Mouse (Mus musculus): ENCODE data around the gene Frmd3. TPM values are rescaled to one million over a fixed set of nuclear protein-coding genes. Genes with fewer than 3 reads are reported as not detected.

The Frmd3 gene
- total RNA-seq (2014; rRNA removed) (21.8 and 27.8 TPM in 2 replicates), polyA plus RNA-seq (2015; fragmentation: Nextera tagmentation; extraction: Ambion mirVana) (24.1 and 27.6 TPM in 2 replicates)

DNA sequence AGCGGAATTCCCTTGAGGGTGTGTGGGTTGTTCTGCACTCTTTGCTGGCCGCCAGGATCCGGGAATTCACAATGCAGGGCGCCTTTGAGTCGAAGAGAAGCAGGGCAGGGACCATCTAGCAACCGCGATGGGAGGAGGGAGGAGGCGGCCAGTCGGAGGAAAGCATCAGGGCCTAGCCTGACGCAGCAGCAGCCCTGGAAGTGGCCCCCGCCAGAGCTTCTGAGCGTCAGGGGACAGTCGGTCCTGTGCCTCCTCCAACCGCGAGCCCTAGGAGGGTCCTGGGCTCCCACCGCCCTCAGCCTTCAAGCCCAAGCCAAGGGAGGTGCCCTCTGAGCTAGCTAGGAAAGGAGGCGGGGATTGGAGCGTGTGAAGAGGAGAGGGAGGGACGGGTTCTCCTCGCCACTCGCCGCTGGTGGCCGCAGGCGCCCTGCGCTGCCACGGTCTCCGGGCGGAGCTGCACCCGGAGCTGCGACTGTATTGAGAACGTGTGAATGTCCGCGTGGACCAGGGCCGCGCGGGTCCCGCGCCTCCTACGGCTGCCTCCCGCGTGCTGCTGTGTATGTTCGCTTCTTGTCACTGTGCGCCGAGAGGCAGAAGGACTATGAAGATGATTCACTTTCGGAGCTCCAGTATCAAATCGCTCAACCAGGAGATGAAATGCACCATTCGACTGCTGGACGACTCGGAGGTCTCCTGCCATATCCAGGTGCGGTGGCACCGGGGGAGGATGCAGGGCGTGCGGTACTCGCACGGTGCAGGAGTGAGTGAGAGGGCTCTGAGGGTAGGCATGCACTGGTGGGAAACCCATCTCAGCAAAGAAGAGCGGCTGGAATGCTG is at the start of gene Frmd3:
Frmd3 (plus strand) TSS at position 232 of the 837 bp plus-strand sequence.
- WGBS: under 1% methylated on average over 56 of the region's 56 CpGs
- DNase-seq (ENCODE audit: low spot score): peak; percentile 85
- peak; percentile 91 for ATAC-seq (ENCODE audit: low FRiP score)
- peak within 1 kb of the TSS; percentile 68 for H3K4me2 ChIP-seq (ENCODE audit: low read depth, low read length, poor library complexity, severe bottlenecking)
- H3K9ac ChIP-seq (replicated peaks; ENCODE audit: low read length, poor library complexity, severe bottlenecking): peak within 1 kb of the TSS; percentile 89
- H3K4me1 ChIP-seq (ENCODE audit: insufficient read depth, low read length): no peaks in the 10 kb centered on the region; the same call in 1 of the 2 replicates
- no peaks in the 10 kb centered on the region for H3K9me3 ChIP-seq (ENCODE audit: low read length)
- peak within 1 kb of the TSS; percentile 61 for H3K4me3 ChIP-seq (ENCODE audit: low read depth, low read length)
- H3K36me3 ChIP-seq (ENCODE audit: insufficient read depth, low read length): no peaks in the 10 kb centered on the region
- H3K27ac ChIP-seq (ENCODE audit: low read depth, low read length): peak within 1 kb of the TSS; percentile 93
- H3K27me3 ChIP-seq (ENCODE audit: insufficient read depth, low read length): no peaks in the 10 kb centered on the region
- TF ChIP-seq CTCF (IDR thresholded peaks at IDR 0.05): peak; percentile 18; the same call in 1 of the 2 replicates

- Histone ChIP-seq H3K27me3 (ENCODE audit: insufficient read depth, low read length) (no peaks in the 10 kb centered on the region), H3K27ac (ENCODE audit: low read depth, low read length) (no peak overlapping the region), H3K9ac (replicated peaks; ENCODE audit: low read length, poor library complexity, severe bottlenecking) (no peak overlapping the region), H3K4me3 (ENCODE audit: low read depth, low read length) (no peak overlapping the region), H3K4me1 (ENCODE audit: insufficient read depth, low read length) (no peaks in the 10 kb centered on the region), H3K36me3 (ENCODE audit: insufficient read depth, low read length) (no peaks in the 10 kb centered on the region), H3K4me2 (ENCODE audit: low read depth, low read length, poor library complexity, severe bottlenecking) (no peak overlapping the region), H3K9me3 (ENCODE audit: low read length) (no peaks in the 10 kb centered on the region)
- 76% methylated on average over 3 of the region's 3 CpGs for WGBS
- TF ChIP-seq CTCF (IDR thresholded peaks at IDR 0.05): no peak
- peak; percentile 11 for DNase-seq (ENCODE audit: low spot score)
- no peak for ATAC-seq (ENCODE audit: low FRiP score)
Observed at GRCm38 (mm10) chr4:73980454-73980853, 32.8 kb upstream of the Frmd3 start.

- no peaks in the 10 kb centered on the region for H3K27me3 ChIP-seq (ENCODE audit: insufficient read depth, low read length)
- peak overlapping the region; percentile 68 for H3K4me2 ChIP-seq (ENCODE audit: low read depth, low read length, poor library complexity, severe bottlenecking)
- H3K36me3 ChIP-seq (ENCODE audit: insufficient read depth, low read length): no peaks in the 10 kb centered on the region
- ATAC-seq (ENCODE audit: low FRiP score) (peak; percentile 35; the same call in 1 of the 2 replicates), DNase-seq (ENCODE audit: low spot score) (peak; percentile 54)
- no peaks in the 10 kb centered on the region for H3K9me3 ChIP-seq (ENCODE audit: low read length)
- peak overlapping the region; percentile 89 for H3K9ac ChIP-seq (replicated peaks; ENCODE audit: low read length, poor library complexity, severe bottlenecking)
- H3K4me1 ChIP-seq (ENCODE audit: insufficient read depth, low read length): no peaks in the 10 kb centered on the region; the same call in 1 of the 2 replicates
- peak overlapping the region; percentile 93 for H3K27ac ChIP-seq (ENCODE audit: low read depth, low read length)
- TF ChIP-seq CTCF (IDR thresholded peaks at IDR 0.05): peak; percentile 18; the same call in 1 of the 2 replicates
- H3K4me3 ChIP-seq (ENCODE audit: low read depth, low read length): peak overlapping the region; percentile 61
- WGBS: 20% methylated on average over 3 of the region's 3 CpGs
Observed at GRCm38 (mm10) chr4:74012277-74012676, 965 bp upstream of the Frmd3 start.

DNA sequence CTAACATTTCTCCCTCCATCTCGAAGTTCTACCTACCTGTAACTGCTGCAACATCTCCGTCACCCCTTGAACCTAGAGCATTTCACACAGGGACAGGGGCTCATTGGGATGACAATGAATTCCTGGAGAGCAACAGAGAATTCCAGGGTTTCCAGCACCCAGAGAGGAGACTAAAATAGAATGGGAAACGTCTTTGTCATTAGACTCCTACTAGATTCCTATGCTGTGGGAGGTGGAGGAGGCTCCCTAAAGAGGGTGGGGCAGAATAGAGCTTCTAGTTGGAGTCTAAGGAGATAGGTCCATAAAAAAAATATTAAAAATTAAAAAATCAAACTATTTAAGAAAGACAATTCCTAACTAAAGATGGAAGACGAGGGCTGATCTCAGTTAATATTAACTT is 542 bp upstream of the Frmd3 start:
- Histone ChIP-seq H3K9ac (replicated peaks; ENCODE audit: low read length, poor library complexity, severe bottlenecking) (peak overlapping the region; percentile 89), H3K27ac (ENCODE audit: low read depth, low read length) (peak overlapping the region; percentile 93), H3K4me2 (ENCODE audit: low read depth, low read length, poor library complexity, severe bottlenecking) (peak overlapping the region; percentile 68), H3K27me3 (ENCODE audit: insufficient read depth, low read length) (no peaks in the 10 kb centered on the region), H3K4me1 (ENCODE audit: insufficient read depth, low read length) (no peaks in the 10 kb centered on the region; the same call in 1 of the 2 replicates), H3K36me3 (ENCODE audit: insufficient read depth, low read length) (no peaks in the 10 kb centered on the region), H3K4me3 (ENCODE audit: low read depth, low read length) (peak overlapping the region; percentile 61), H3K9me3 (ENCODE audit: low read length) (no peaks in the 10 kb centered on the region)
- DNase-seq (ENCODE audit: low spot score): peak; percentile 6
- peak; percentile 47; the same call in 1 of the 2 replicates for ATAC-seq (ENCODE audit: low FRiP score)
- no peak for TF ChIP-seq CTCF (IDR thresholded peaks at IDR 0.05)
- WGBS: 25% methylated on average over 4 of the region's 4 CpGs

GRCm38 (mm10) chr4:74014048-74014500 is 832 bp downstream of the Frmd3 start:
- peak overlapping the region; percentile 93 for H3K27ac ChIP-seq (ENCODE audit: low read depth, low read length)
- H3K9ac ChIP-seq (replicated peaks; ENCODE audit: low read length, poor library complexity, severe bottlenecking): peak overlapping the region; percentile 89
- H3K36me3 ChIP-seq (ENCODE audit: insufficient read depth, low read length): no peaks in the 10 kb centered on the region
- DNase-seq (ENCODE audit: low spot score): peak; percentile 21
- peak overlapping the region; percentile 68 for H3K4me2 ChIP-seq (ENCODE audit: low read depth, low read length, poor library complexity, severe bottlenecking)
- TF ChIP-seq CTCF (IDR thresholded peaks at IDR 0.05): no peak
- ATAC-seq (ENCODE audit: low FRiP score): no peak
- no peaks in the 10 kb centered on the region for H3K9me3 ChIP-seq (ENCODE audit: low read length)
- H3K4me3 ChIP-seq (ENCODE audit: low read depth, low read length): peak overlapping the region; percentile 61
- no peaks in the 10 kb centered on the region; the same call in 1 of the 2 replicates for H3K4me1 ChIP-seq (ENCODE audit: insufficient read depth, low read length)
- 5% methylated on average over 11 of the region's 11 CpGs for WGBS
- H3K27me3 ChIP-seq (ENCODE audit: insufficient read depth, low read length): no peaks in the 10 kb centered on the region

GRCm38 (mm10) chr4:74020084-74020483 is 6.8 kb downstream of the Frmd3 start:
- H3K27me3 ChIP-seq (ENCODE audit: insufficient read depth, low read length): no peaks in the 10 kb centered on the region
- TF ChIP-seq CTCF (IDR thresholded peaks at IDR 0.05): no peak
- no peaks in the 10 kb centered on the region for H3K36me3 ChIP-seq (ENCODE audit: insufficient read depth, low read length)
- H3K4me1 ChIP-seq (ENCODE audit: insufficient read depth, low read length): no peaks in the 10 kb centered on the region
- no peak for ATAC-seq (ENCODE audit: low FRiP score)
- H3K9me3 ChIP-seq (ENCODE audit: low read length): no peaks in the 10 kb centered on the region
- H3K4me3 ChIP-seq (ENCODE audit: low read depth, low read length): no peak overlapping the region
- no peak overlapping the region for H3K4me2 ChIP-seq (ENCODE audit: low read depth, low read length, poor library complexity, severe bottlenecking)
- peak; percentile 5 for DNase-seq (ENCODE audit: low spot score)
- no peak overlapping the region for H3K27ac ChIP-seq (ENCODE audit: low read depth, low read length)
- no peak overlapping the region for H3K9ac ChIP-seq (replicated peaks; ENCODE audit: low read length, poor library complexity, severe bottlenecking)
- WGBS: 73% methylated on average over 2 of the region's 2 CpGs

Data from midbrain, postnatal 0 days (tissue).